Mouse (Mus musculus) cerebral cortex, adult 2 months (tissue): ENCODE results near the gene D5Ertd579e.

Experiments
- WGBS: fragments of 180-500 bp; shearing (Covaris S2); methylation state at CpG from one replicate; pipeline ENCODE4 v1.1.7; 2018; 5-methylcytosine and 5-hydroxymethylcytosine counted together

The D5Ertd579e gene

GRCm38 (mm10) chr5:36720219-36720618 is 24.4 kb upstream of the D5Ertd579e start:
- WGBS: 90% methylated on average over 5 of the region's 5 CpGs

GRCm38 (mm10) chr5:36719601-36720000 is 23.8 kb upstream of the D5Ertd579e start:
- 91% methylated on average over 3 of the region's 3 CpGs for WGBS

- WGBS: 64% methylated on average over 5 of the region's 5 CpGs
These were observed 23.3 kb upstream of the D5Ertd579e start for GRCm38 (mm10) chr5:36719135-36719534.

GRCm38 (mm10) chr5:36717889-36718288 is 22.1 kb upstream of the D5Ertd579e start:
- WGBS: 47% methylated on average over 3 of the region's 3 CpGs

- 53% methylated on average over 2 of the region's 2 CpGs for WGBS
These were observed 21.0 kb upstream of the D5Ertd579e start for GRCm38 (mm10) chr5:36716816-36717215.

GRCm38 (mm10) chr5:36714832-36715231 is 19.0 kb upstream of the D5Ertd579e start:
- WGBS: 83% methylated on average over 3 of the region's 3 CpGs

GRCm38 (mm10) chr5:36713693-36714092 is 17.9 kb upstream of the D5Ertd579e start:
- WGBS: 94% methylated on average over 6 of the region's 6 CpGs

GRCm38 (mm10) chr5:36712553-36713534 is 17.0 kb upstream of the D5Ertd579e start:
- WGBS: 33% methylated on average over 31 of the region's 31 CpGs

- WGBS: 77% methylated on average over 5 of the region's 5 CpGs
These were observed 16.0 kb upstream of the D5Ertd579e start for GRCm38 (mm10) chr5:36711863-36712262.

- 63% methylated on average over 5 of the region's 5 CpGs for WGBS
These were observed 10.0 kb upstream of the D5Ertd579e start for GRCm38 (mm10) chr5:36705792-36706191.

- WGBS: 70% methylated on average over 5 of the region's 5 CpGs
These were observed 9.6 kb upstream of the D5Ertd579e start for GRCm38 (mm10) chr5:36705390-36705789.

GRCm38 (mm10) chr5:36704684-36705083 is 8.9 kb upstream of the D5Ertd579e start:
- 77% methylated on average over 6 of the region's 6 CpGs for WGBS

- WGBS: 85% methylated on average over 6 of the region's 6 CpGs
These were observed 5.3 kb upstream of the D5Ertd579e start for GRCm38 (mm10) chr5:36700939-36701620.

GRCm38 (mm10) chr5:36698689-36699088 is 2.9 kb upstream of the D5Ertd579e start:
- WGBS: 77% methylated on average over 5 of the region's 5 CpGs

GRCm38 (mm10) chr5:36698067-36698670 is 2.3 kb upstream of the D5Ertd579e start:
- WGBS: 75% methylated on average over 7 of the region's 7 CpGs

- 74% methylated on average over 11 of the region's 11 CpGs for WGBS
These were observed 878 bp upstream of the D5Ertd579e start for GRCm38 (mm10) chr5:36696504-36697300.

GRCm38 (mm10) chr5:36695005-36695404 is 819 bp downstream of the D5Ertd579e start:
- WGBS: 2% methylated on average over 14 of the region's 14 CpGs

- WGBS: 49% methylated on average over 2 of the region's 2 CpGs
These were observed 2.2 kb downstream of the D5Ertd579e start for GRCm38 (mm10) chr5:36693651-36694050.

GRCm38 (mm10) chr5:36691423-36691822 is 4.4 kb downstream of the D5Ertd579e start:
- WGBS: 49% methylated on average over 1 of the region's 1 CpGs

GRCm38 (mm10) chr5:36685170-36685569 is 10.7 kb downstream of the D5Ertd579e start:
- WGBS: 81% methylated on average over 4 of the region's 4 CpGs

GRCm38 (mm10) chr5:36683586-36683985 is 12.2 kb downstream of the D5Ertd579e start:
- 95% methylated on average over 1 of the region's 1 CpGs for WGBS
